Mouse (Mus musculus) bone marrow, adult 2 months (tissue): ENCODE data around the gene Wdr11.

Experiments
- CTCF ChIP-seq: fragments of 200-500 bp; IDR thresholded peaks from 2 replicates; pipeline ENCODE4 v1.5.1; 2011; ENCODE audit warnings: low read length, control low read depth; ENCODE audit not compliant: control insufficient read depth, insufficient read depth
- POLR2A ChIP-seq: fragments of 200-500 bp; IDR thresholded peaks from 2 replicates; pipeline ENCODE4 v1.6.1; 2011; ENCODE audit warnings: low read depth, mild to moderate bottlenecking, control low read depth, low read length, borderline replicate concordance; ENCODE audit not compliant: control insufficient read depth

GRCm38 (mm10) chr7:129606291-129606690, 14.6 kb downstream of the Wdr11 start:
- TF ChIP-seq CTCF (no peak), POLR2A (no peak)
